Mouse (Mus musculus): ENCODE results near the gene Lix1. TPM values are rescaled to one million over a fixed set of nuclear protein-coding genes. Genes with fewer than 3 reads are reported as not detected.
"Not testable (repeated sequence)": the region's sequence is repeated elsewhere in the genome, so short reads cannot be mapped to it uniquely, and the experiment has no call there.

The Lix1 gene
- polyA plus RNA-seq, 1 experiment from 2014 or later = 4.3 TPM

DNA sequence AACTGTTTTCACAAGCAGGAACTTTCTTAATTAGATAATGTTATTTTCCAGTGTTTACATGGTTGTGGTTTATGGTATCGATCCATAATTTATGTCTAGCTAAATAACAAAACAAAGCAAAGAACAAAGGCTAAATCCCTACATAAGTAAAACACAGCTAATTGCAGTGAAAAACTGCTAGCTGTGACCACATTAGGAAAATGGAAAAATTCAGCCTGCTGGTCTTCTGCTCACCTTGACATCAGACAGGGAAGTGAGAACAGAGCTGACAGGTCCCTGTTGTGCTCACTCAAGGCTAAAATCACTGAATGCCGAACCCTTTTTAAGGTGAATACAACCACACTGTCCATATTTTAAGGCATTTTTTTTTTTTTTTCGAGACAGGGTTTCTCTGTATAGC lies 50.1 kb downstream of the Lix1 start:
- Histone ChIP-seq H3K27me3 (ENCODE audit: control insufficient read depth, insufficient read depth, low read length) (no peaks in the 10 kb centered on the region), H3K4me2 (ENCODE audit: low read length) (no peak overlapping the region), H3K9ac (ENCODE audit: low read length) (no peak overlapping the region), H3K4me1 (ENCODE audit: control insufficient read depth in 2 of 2, insufficient read depth in 2 of 2, low read length in 2 of 2) (peaks cover 8 to 10% of the 10 kb centered on the region in 2 experiments; a peak in 2 of 4 replicates), H3K36me3 (ENCODE audit: control insufficient read depth, insufficient read depth, low read length) (no peaks in the 10 kb centered on the region), H3K4me3 (ENCODE audit: control insufficient read depth in 1 of 2, insufficient read depth in 1 of 2, low read depth in 1 of 2, low read length in 2 of 2) (no peak overlapping the region), H3K27ac (replicated peaks in 1 of 2; ENCODE audit: control insufficient read depth in 1 of 2, insufficient read depth in 1 of 2, low read depth in 2 of 2, low read length in 2 of 2) (no peak overlapping the region), H3K9me3 (ENCODE audit: control insufficient read depth, low read length) (no peaks in the 10 kb centered on the region)
- 79% methylated on average over 3 of the region's 3 CpGs for WGBS
- no peak for ATAC-seq (ENCODE audit: insufficient number of reproducible peaks, insufficient read depth, low FRiP score, low read depth)

- Histone ChIP-seq H3K9ac (ENCODE audit: low read length) (no peak overlapping the region), H3K4me1 (ENCODE audit: control insufficient read depth in 2 of 2, insufficient read depth in 2 of 2, low read length in 2 of 2) (peaks cover 4 to 6% of the 10 kb centered on the region in 2 experiments; a peak in 1 of 4 replicates), H3K27ac (replicated peaks in 1 of 2; ENCODE audit: control insufficient read depth in 1 of 2, insufficient read depth in 1 of 2, low read depth in 2 of 2, low read length in 2 of 2) (no peak overlapping the region), H3K4me3 (ENCODE audit: control insufficient read depth in 1 of 2, insufficient read depth in 1 of 2, low read depth in 1 of 2, low read length in 2 of 2) (no peak overlapping the region), H3K27me3 (ENCODE audit: control insufficient read depth, insufficient read depth, low read length) (no peaks in the 10 kb centered on the region), H3K36me3 (ENCODE audit: control insufficient read depth, insufficient read depth, low read length) (no peaks in the 10 kb centered on the region), H3K4me2 (ENCODE audit: low read length) (no peak overlapping the region), H3K9me3 (ENCODE audit: control insufficient read depth, low read length) (no peaks in the 10 kb centered on the region)
- 76% methylated on average over 1 of the region's 1 CpGs for WGBS
- no peak for ATAC-seq (ENCODE audit: insufficient number of reproducible peaks, insufficient read depth, low FRiP score, low read depth)
These were observed 52.1 kb downstream of the Lix1 start for GRCm38 (mm10) chr17:17454573-17454972.

DNA sequence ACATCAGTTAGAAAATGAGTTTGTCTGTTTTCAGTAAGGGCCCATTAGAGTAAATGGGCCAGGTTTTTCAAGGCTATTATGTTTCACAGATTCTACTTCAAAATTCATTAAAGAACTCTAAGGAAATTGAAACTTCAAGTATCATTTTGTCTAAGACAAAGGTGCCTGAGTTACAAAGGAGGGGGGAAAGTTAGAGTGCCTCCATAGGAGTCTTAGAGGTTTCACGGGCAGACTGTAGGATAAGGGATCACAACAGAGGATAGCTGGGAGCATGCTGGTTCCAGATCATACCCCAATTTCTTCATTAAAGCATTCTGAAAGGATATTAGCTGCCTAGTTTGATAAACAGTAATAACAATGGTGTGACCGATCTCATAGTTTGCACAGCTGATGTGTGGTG lies 83.3 kb downstream of the Lix1 start:
- Histone ChIP-seq H3K4me3 (ENCODE audit: control insufficient read depth in 1 of 2, insufficient read depth in 1 of 2, low read depth in 1 of 2, low read length in 2 of 2) (no peak overlapping the region), H3K27me3 (ENCODE audit: control insufficient read depth, insufficient read depth, low read length) (no peaks in the 10 kb centered on the region), H3K36me3 (ENCODE audit: control insufficient read depth, insufficient read depth, low read length) (no peaks in the 10 kb centered on the region), H3K9me3 (ENCODE audit: control insufficient read depth, low read length) (no peaks in the 10 kb centered on the region), H3K27ac (replicated peaks in 1 of 2; ENCODE audit: control insufficient read depth in 1 of 2, insufficient read depth in 1 of 2, low read depth in 2 of 2, low read length in 2 of 2) (no peak overlapping the region), H3K4me2 (ENCODE audit: low read length) (no peak overlapping the region), H3K9ac (ENCODE audit: low read length) (no peak overlapping the region), H3K4me1 (ENCODE audit: control insufficient read depth in 2 of 2, insufficient read depth in 2 of 2, low read length in 2 of 2) (no peaks in the 10 kb centered on the region)
- 71% methylated on average over 2 of the region's 2 CpGs for WGBS
- no peak for ATAC-seq (ENCODE audit: insufficient number of reproducible peaks, insufficient read depth, low FRiP score, low read depth)

DNA sequence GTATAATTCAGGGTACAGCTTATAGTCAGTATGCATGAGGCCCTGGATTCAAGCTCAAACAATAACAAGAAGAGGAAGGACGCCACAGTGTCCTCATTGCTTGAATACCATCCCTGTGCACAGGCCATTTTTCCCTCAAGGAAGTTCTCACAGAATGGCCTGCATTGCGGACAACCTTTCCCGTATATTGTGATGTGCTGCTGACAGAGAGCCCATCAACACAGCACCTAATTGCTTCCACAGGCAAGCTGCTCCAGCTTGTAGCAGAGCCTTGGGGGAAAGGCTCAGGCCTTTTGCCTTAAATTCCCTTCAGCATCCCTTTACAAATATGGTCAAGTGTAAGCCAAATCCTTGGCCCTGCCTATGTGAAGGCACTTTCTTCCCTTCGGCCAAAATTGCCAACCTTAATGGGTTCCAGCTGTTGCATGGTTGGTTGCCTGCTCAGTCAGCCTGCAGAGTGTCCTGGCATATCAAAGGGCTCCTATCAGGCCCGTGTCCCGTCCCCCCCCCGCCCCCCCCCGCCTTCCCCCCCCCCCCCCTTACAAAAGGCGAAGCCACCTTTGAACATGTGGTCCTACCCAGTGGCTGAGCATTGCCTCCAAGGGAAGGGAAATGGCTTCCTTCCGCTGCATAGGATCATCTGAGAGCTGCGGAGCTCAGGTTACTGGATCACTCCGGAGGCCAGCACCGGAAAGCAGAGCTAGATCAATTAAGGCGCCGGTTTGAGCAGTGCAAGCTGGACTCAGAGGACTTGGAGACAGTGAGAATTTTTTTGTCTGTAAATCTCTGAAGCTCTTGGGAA lies 88.5 kb downstream of the Lix1 start:
- Histone ChIP-seq H3K4me1 (ENCODE audit: control insufficient read depth in 2 of 2, insufficient read depth in 2 of 2, low read length in 2 of 2) (no peaks in the 10 kb centered on the region), H3K27me3 (ENCODE audit: control insufficient read depth, insufficient read depth, low read length) (no peaks in the 10 kb centered on the region), H3K9ac (ENCODE audit: low read length) (no peak overlapping the region), H3K4me3 (ENCODE audit: control insufficient read depth in 1 of 2, insufficient read depth in 1 of 2, low read depth in 1 of 2, low read length in 2 of 2) (no peak overlapping the region), H3K9me3 (ENCODE audit: control insufficient read depth, low read length) (no peaks in the 10 kb centered on the region), H3K27ac (replicated peaks in 1 of 2; ENCODE audit: control insufficient read depth in 1 of 2, insufficient read depth in 1 of 2, low read depth in 2 of 2, low read length in 2 of 2) (no peak overlapping the region), H3K36me3 (ENCODE audit: control insufficient read depth, insufficient read depth, low read length) (no peaks in the 10 kb centered on the region), H3K4me2 (ENCODE audit: low read length) (no peak overlapping the region)
- ATAC-seq (ENCODE audit: insufficient number of reproducible peaks, insufficient read depth, low FRiP score, low read depth) = no peak
- WGBS = 38% methylated on average over 13 of the region's 15 CpGs

- Histone ChIP-seq H3K27me3 (ENCODE audit: control insufficient read depth, insufficient read depth, low read length) (no peaks in the 10 kb centered on the region), H3K27ac (replicated peaks in 1 of 2; ENCODE audit: control insufficient read depth in 1 of 2, insufficient read depth in 1 of 2, low read depth in 2 of 2, low read length in 2 of 2) (no peak overlapping the region), H3K4me1 (ENCODE audit: control insufficient read depth in 2 of 2, insufficient read depth in 2 of 2, low read length in 2 of 2) (no peaks in the 10 kb centered on the region), H3K36me3 (ENCODE audit: control insufficient read depth, insufficient read depth, low read length) (no peaks in the 10 kb centered on the region), H3K9ac (ENCODE audit: low read length) (no peak overlapping the region), H3K4me3 (ENCODE audit: control insufficient read depth in 1 of 2, insufficient read depth in 1 of 2, low read depth in 1 of 2, low read length in 2 of 2) (no peak overlapping the region), H3K9me3 (ENCODE audit: control insufficient read depth, low read length) (no peaks in the 10 kb centered on the region), H3K4me2 (ENCODE audit: low read length) (no peak overlapping the region)
- no peak for ATAC-seq (ENCODE audit: insufficient number of reproducible peaks, insufficient read depth, low FRiP score, low read depth)
- 73% methylated on average over 7 of the region's 7 CpGs for WGBS
These were observed 89.1 kb downstream of the Lix1 start for GRCm38 (mm10) chr17:17491622-17492001.

DNA sequence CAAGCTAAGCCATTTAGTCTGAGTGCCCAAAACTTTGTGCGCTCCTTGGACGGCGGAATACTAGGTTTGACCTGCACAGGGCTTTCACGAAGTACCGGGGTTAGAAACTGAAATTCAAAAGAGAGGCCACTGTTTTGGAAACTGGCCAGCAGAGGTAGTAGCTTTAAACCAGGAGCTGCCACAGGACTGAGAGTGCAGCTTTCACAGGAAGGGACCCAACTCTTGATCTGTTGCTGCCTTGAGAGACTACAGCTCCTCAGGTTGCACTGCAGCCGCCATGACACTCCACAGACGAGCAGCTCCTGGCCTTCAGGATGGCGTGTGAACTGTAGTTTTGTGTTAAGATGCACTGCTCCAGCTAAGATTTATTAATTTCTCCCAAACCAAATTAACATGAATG lies 89.6 kb downstream of the Lix1 start:
- Histone ChIP-seq H3K4me1 (ENCODE audit: control insufficient read depth in 2 of 2, insufficient read depth in 2 of 2, low read length in 2 of 2) (no peaks in the 10 kb centered on the region), H3K36me3 (ENCODE audit: control insufficient read depth, insufficient read depth, low read length) (no peaks in the 10 kb centered on the region), H3K4me2 (ENCODE audit: low read length) (no peak overlapping the region), H3K9ac (ENCODE audit: low read length) (no peak overlapping the region), H3K27me3 (ENCODE audit: control insufficient read depth, insufficient read depth, low read length) (no peaks in the 10 kb centered on the region), H3K9me3 (ENCODE audit: control insufficient read depth, low read length) (no peaks in the 10 kb centered on the region), H3K27ac (replicated peaks in 1 of 2; ENCODE audit: control insufficient read depth in 1 of 2, insufficient read depth in 1 of 2, low read depth in 2 of 2, low read length in 2 of 2) (no peak overlapping the region), H3K4me3 (ENCODE audit: control insufficient read depth in 1 of 2, insufficient read depth in 1 of 2, low read depth in 1 of 2, low read length in 2 of 2) (no peak overlapping the region)
- WGBS = 84% methylated on average over 8 of the region's 8 CpGs
- ATAC-seq (ENCODE audit: insufficient number of reproducible peaks, insufficient read depth, low FRiP score, low read depth) = no peak

DNA sequence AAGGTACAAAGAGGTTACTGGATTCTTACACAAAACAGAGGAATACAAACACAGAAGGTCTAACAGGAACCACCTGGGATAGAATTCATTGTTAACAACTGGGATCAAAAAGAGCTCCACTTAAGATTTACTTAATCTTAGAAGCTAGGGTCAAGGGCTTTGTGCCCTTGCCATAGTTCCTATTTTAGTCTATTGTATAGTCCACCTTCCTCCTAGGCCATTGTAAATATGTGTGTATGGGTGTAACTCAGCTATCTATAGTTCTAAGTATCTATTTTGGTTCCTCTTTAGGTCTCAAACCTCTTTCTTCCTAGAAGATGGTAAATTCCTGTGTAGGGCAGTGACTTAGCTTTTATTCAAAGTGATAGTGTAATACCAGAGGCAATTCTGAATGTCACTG lies 93.8 kb downstream of the Lix1 start:
- not testable (repeated sequence) for H3K9ac ChIP-seq (ENCODE audit: low read length); H3K36me3 ChIP-seq (ENCODE audit: control insufficient read depth, insufficient read depth, low read length); H3K27me3 ChIP-seq (ENCODE audit: control insufficient read depth, insufficient read depth, low read length); ATAC-seq (ENCODE audit: insufficient number of reproducible peaks, insufficient read depth, low FRiP score, low read depth); H3K9me3 ChIP-seq (ENCODE audit: control insufficient read depth, low read length); H3K27ac ChIP-seq (replicated peaks in 1 of 2; ENCODE audit: control insufficient read depth in 1 of 2, insufficient read depth in 1 of 2, low read depth in 2 of 2, low read length in 2 of 2); H3K4me3 ChIP-seq (ENCODE audit: control insufficient read depth in 1 of 2, insufficient read depth in 1 of 2, low read depth in 1 of 2, low read length in 2 of 2); H3K4me1 ChIP-seq (ENCODE audit: control insufficient read depth in 2 of 2, insufficient read depth in 2 of 2, low read length in 2 of 2); H3K4me2 ChIP-seq (ENCODE audit: low read length)

DNA sequence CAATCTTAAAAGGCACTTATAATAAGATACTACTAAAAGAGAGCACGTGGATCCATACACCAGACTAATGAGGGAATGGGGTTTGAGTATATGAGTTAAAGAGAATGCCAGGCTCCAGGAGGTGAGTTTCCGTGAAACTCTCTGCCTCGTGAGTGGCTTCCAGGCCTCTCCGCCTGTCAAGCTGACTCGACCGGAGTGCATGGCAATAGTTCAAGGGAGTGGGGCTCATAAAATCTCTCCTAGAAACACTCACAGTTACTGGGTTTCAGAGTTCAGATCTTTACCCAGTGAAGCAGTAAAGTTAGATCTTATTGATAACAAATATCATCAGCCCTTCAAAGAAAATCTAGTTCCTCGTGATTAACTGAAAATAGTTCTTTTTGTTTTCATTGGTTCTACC lies 94.3 kb downstream of the Lix1 start:
- H3K4me1 ChIP-seq (ENCODE audit: control insufficient read depth in 2 of 2, insufficient read depth in 2 of 2, low read length in 2 of 2) = peaks cover 0 to 7% of the 10 kb centered on the region in 2 experiments; a peak in 2 of 4 replicates
- no peak overlapping the region for H3K9ac ChIP-seq (ENCODE audit: low read length)
- no peaks in the 10 kb centered on the region for H3K36me3 ChIP-seq (ENCODE audit: control insufficient read depth, insufficient read depth, low read length)
- ATAC-seq (ENCODE audit: insufficient number of reproducible peaks, insufficient read depth, low FRiP score, low read depth) = no peak
- H3K27me3 ChIP-seq (ENCODE audit: control insufficient read depth, insufficient read depth, low read length) = no peaks in the 10 kb centered on the region
- no peak overlapping the region for H3K4me2 ChIP-seq (ENCODE audit: low read length)
- H3K9me3 ChIP-seq (ENCODE audit: control insufficient read depth, low read length) = no peaks in the 10 kb centered on the region
- H3K27ac ChIP-seq (replicated peaks in 1 of 2; ENCODE audit: control insufficient read depth in 1 of 2, insufficient read depth in 1 of 2, low read depth in 2 of 2, low read length in 2 of 2) = no peak overlapping the region
- WGBS = 74% methylated on average over 7 of the region's 7 CpGs
- no peak overlapping the region for H3K4me3 ChIP-seq (ENCODE audit: control insufficient read depth in 1 of 2, insufficient read depth in 1 of 2, low read depth in 1 of 2, low read length in 2 of 2)

All from heart, embryonic 14.5 days (tissue).